Mouse (Mus musculus): ENCODE measurements around the gene Npas2. TPM values are rescaled to one million over a fixed set of nuclear protein-coding genes. Genes with fewer than 3 reads are reported as not detected.

Npas2 gene
- total RNA-seq, 2 experiments from 2014 or later = 28.0 to 30.4 TPM

DNA sequence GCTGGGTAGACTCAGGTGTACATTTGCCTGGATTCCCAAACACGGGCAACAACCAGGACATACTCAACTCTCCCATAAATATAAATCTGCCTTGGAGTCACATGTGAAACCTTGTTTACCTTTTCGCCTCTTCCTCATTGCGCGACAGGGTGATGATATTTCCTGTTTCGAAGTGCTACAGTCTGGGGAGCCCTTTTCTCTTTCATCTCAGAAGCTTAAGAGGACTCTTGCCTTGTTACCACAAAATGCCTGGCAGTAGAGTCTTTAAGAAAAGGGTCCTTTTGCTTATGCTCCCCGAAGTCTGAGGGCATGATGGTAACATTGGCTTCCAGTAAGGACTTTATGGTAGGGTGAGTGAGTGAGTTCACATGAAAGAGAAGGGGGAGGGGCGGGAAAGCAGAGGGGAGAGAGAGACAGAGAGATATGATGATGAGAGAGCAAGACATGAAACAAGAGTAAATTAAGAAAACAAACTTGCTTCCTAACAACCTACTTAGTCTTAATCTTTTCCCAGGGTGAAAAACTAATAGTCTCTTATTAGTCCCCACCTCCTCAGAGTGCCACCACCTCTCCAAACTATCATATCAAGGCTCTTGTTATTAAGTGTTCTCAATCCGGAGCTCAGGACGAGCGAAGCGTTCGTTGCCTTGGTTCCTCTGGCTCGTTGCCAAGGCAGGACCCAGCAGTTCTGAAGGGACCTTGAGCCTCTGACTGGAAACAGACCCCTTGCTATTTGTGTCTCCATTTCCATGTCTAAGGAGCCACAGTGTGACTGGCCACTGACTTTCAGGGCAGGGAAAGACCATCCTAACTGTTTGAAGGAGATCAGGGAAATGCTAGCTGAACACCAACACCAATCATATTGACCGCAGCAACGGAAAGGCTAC is 87.7 kb downstream of the Npas2 start:
- DNase-seq (ENCODE audit: extremely low spot score in 1 of 2, low spot score in 1 of 2) = no peak

DNA sequence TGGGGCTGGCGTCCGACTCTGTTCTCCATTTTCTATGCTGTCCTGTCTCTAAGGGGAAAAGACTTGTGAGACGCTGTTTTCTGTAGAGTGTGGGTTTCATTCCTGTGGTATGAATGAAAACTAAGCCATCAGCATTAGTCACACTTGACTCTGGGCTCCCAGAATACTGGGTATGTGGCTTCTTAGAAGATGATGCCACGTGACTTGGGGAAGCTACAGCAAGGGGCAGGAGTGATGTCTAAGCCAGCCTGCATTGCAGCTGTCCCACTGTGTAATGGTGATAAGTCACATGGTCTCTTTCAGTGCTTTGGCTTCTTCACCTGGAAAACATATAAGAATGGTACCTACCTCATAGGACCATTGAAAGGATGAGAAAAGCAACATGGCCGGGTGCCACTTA is 88.4 kb downstream of the Npas2 start:
- no peak for DNase-seq (ENCODE audit: extremely low spot score in 1 of 2, low spot score in 1 of 2)

DNA sequence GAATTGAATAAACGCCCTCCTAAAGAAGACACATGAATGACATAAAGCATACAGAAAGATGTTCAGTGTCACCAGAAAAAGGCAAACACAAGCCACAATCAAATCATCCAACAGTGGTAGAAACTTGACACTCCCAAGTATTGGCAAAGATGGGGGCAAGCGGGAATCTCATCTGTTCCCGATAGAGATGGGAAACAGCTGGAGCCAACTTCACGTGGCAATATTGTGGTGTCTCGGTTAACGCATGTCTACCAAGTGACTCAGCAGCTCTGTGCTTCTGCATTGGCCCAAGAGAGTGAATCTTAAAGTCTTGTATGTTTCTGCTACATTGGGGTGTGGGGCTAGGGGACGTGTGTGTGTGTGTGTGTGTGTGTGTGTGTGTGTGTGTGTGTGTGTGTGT is 89.8 kb downstream of the Npas2 start:
- DNase-seq (ENCODE audit: extremely low spot score in 1 of 2, low spot score in 1 of 2) = no peak

DNA sequence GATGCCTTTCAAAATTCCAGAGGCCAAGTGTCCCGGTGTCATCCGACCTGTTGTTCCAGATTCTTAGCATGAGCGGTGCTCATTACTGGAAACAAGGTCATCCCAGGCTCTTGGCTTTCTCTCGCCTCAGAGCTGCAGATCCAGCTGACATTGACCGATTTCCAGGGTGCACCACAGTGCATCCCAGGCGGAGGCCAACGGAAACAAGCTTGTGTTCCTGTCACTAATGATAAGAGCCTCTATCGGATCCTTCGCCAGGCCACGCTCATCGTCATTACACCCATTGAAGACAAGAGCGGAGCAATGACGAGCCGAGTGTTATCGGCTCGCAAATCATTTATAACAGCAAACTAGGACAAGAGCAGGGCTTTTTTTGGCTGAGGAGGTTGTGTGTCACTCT is 91.3 kb downstream of the Npas2 start:
- DNase-seq (ENCODE audit: extremely low spot score in 1 of 2, low spot score in 1 of 2) = no peak

DNA sequence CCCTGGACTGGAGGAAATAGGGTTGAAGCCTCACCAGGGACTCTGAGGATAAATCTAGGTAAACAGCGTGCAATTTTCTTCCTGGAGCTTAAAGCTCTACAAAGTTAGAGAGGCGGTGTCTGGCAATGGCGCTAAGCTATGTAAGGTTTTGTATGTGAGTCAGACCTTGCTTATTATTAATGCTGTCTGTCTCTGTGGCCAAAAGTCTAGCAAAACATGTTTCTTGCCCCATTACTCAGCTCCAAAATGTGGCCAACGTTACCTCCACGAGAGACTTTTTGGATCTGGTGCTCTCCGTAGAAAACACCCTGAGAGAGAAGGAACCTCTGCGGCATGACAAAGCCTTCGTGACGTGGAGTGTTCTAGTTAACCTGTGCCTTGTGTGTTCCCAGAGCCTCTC is 93.5 kb downstream of the Npas2 start:
- no peak for DNase-seq (ENCODE audit: extremely low spot score in 1 of 2, low spot score in 1 of 2)

GRCm38 (mm10) chr1:39287831-39288230 is 94.3 kb downstream of the Npas2 start:
- no peak for DNase-seq (ENCODE audit: extremely low spot score in 1 of 2, low spot score in 1 of 2)

- no peak for DNase-seq (ENCODE audit: extremely low spot score in 1 of 2, low spot score in 1 of 2)
These were observed 94.9 kb downstream of the Npas2 start for GRCm38 (mm10) chr1:39288425-39288824.

GRCm38 (mm10) chr1:39292001-39292400 is 98.5 kb downstream of the Npas2 start:
- no peak for DNase-seq (ENCODE audit: extremely low spot score in 1 of 2, low spot score in 1 of 2)

GRCm38 (mm10) chr1:39298294-39298693 is 104.8 kb downstream of the Npas2 start:
- no peak for DNase-seq (ENCODE audit: extremely low spot score in 1 of 2, low spot score in 1 of 2)

GRCm38 (mm10) chr1:39300243-39300642 is 106.7 kb downstream of the Npas2 start:
- no peak for DNase-seq (ENCODE audit: extremely low spot score in 1 of 2, low spot score in 1 of 2)

DNA sequence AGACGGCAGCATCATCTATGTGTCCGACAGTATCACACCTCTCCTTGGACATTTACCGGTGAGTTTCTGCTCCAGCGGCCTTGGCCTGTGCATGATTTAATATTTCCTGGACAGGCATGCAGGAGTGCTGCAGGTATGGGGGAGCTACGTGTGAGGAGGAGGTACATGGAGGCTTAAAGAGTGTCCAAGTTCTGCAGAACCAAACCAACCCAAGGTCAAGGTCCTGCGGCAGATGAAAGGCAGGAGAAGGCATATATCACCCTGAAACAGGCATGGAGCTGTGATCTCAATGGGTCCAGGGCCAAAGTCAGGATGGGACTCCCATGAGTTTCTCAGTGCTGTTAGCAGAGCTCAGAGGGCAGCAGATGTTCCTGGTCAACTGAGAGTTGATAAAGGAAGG is 107.1 kb downstream of the Npas2 start:
- DNase-seq (ENCODE audit: extremely low spot score in 1 of 2, low spot score in 1 of 2) = no peak

- DNase-seq (ENCODE audit: extremely low spot score in 1 of 2, low spot score in 1 of 2) = no peak
These were observed 108.7 kb downstream of the Npas2 start for GRCm38 (mm10) chr1:39302246-39302645.

GRCm38 (mm10) chr1:39303054-39303649 is 109.6 kb downstream of the Npas2 start:
- no peak for DNase-seq (ENCODE audit: extremely low spot score in 1 of 2, low spot score in 1 of 2)

GRCm38 (mm10) chr1:39307291-39307690 is 113.8 kb downstream of the Npas2 start:
- DNase-seq (ENCODE audit: extremely low spot score in 1 of 2, low spot score in 1 of 2) = no peak

DNA sequence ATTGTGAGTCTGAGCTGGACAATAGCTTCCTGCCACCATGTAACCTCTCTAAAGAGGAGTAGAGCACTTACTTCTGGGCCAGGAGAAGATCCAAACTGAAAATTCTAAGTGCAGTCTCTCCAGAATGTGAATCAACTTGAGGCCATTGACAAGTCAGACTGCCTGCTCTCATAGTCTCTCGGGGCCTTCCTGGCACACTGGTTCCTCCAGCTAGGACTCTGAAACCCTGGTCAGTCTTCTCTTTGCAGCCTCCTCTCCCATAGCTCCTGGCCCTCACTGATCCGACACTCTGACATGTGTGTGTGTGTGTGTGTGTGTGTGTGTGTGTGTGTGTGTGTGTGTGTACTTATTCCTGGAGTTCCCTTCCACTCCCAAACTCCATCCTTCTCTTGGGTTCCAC is 114.4 kb downstream of the Npas2 start:
- no peak for DNase-seq (ENCODE audit: extremely low spot score in 1 of 2, low spot score in 1 of 2)

DNA sequence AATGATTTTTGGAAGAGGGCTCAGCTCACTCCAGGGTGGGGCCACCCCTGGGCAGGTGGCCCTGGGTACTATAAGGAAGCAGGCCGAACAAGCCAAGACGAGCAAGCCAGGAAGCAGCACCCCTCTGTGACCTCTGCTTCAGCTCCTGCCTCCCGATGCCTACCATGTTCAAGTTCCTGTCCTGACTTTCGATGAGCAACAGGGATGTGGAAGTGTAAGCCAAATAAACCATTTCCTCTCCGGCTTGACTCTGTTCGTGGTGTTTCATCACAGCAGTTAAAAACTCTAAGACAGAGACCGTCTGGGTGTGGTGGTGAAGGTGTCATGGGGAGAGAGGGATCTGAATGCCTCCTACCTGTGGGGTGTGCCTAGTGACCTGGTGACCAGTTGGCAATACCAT is 116.0 kb downstream of the Npas2 start:
- no peak for DNase-seq (ENCODE audit: extremely low spot score in 1 of 2, low spot score in 1 of 2)

GRCm38 (mm10) chr1:39312345-39312967 is 118.9 kb downstream of the Npas2 start:
- DNase-seq (ENCODE audit: extremely low spot score in 1 of 2, low spot score in 1 of 2) = no peak

DNA sequence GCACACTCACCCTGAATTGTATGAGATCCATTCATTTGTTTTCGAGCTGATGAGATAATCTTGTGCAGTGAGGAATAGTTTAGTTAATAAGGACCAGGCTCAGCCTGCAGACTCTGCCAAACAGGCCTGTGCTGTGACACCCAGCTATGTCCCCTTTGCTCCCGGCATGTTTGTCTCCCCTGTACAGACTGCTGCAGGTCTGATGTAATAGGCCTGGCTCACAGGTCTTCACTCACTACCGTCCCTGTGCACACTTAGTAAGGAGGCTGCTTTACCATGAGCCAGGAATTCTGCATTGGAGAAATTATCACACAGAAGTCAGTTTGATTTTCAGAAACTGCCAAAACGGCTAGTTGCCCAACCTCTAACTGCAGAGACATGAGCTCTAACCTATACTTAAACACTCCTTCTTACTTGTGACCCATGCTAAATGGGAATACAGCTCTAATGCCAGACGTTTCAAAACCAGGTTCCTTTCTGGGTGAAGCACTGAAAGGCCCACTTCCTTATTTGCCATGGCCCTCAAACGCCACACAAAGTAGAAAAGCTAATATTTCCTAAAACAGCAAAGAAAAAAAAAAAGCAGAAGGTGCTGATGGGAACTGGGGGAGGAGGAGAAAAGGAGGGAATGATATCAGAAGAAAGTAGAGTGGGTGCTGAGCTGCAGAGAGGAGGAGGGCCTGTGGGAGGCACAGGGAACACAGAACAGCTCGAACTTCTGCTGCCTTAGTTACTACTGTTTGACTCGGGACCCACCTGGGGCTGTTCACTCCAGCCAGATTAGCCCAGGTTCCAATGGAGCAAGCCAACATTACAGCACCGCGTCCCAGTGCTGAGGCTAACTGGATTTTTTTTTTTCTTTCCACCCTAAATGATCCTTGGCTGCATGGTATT is 120.1 kb downstream of the Npas2 start:
- no peak for DNase-seq (ENCODE audit: extremely low spot score in 1 of 2, low spot score in 1 of 2)

GRCm38 (mm10) chr1:39317935-39318334 is 124.4 kb downstream of the Npas2 start:
- DNase-seq (ENCODE audit: extremely low spot score in 1 of 2, low spot score in 1 of 2) = no peak

GRCm38 (mm10) chr1:39318870-39319269 is 125.3 kb downstream of the Npas2 start:
- DNase-seq (ENCODE audit: extremely low spot score in 1 of 2, low spot score in 1 of 2) = no peak

- DNase-seq (ENCODE audit: extremely low spot score in 1 of 2, low spot score in 1 of 2) = no peak
These were observed 128.4 kb downstream of the Npas2 start for GRCm38 (mm10) chr1:39321954-39322353.
